Mouse (Mus musculus): Measurements from ENCODE around the gene Col6a5. TPM values are rescaled to one million over a fixed set of nuclear protein-coding genes. Genes with fewer than 3 reads are reported as not detected.

Col6a5 gene
- not detected for total RNA-seq (2023)

GRCm38 (mm10) chr9:105960533-105960932, at the start of gene Col6a5:
TSS of gene Col6a5 (minus strand) at chr9:105960643.

DNA sequence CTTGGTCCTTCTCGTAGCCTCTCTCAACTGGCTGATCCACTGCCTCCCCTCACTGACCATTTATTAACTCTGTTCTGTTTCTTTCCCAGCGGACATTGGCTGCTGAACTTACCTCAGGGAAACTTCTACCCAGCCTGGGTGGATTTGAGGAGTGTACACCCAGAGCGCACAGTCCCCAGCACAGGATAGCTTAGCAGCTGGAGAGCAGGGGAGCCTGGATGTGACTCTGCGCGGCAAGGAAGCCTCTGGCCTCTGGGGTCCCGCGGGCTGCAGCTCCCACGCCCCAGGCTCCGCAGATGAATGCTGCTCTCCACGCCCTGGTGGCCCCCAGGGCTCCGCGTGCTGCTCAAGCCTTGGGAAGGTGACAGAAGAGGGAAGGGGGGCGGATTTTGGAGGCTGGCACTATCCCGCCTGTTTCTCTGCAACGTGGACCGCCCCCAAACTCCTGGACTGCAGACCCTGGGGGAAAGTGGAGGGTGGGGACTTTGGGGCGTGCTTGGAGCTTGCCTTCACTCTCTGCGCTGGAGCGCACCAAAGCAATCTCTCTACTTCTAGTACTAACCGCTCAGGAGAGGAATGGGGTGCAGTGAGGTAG, 132.6 kb downstream of the Col6a5 start, which contains the start of gene Col6a6:
Gene Col6a6, minus strand, starts transcription at position 370 of the 595 bp plus-strand sequence.

Other genes starting within 250 kb of the Col6a5 start
- under 1 TPM in 1 of 2 experiments, not detected in 1; 0.09 TPM for gene Col6a6, start 132.5 kb downstream of the Col6a5 start, total RNA-seq (2023)
- gene Col6a4, start 136.1 kb upstream of the Col6a5 start, total RNA-seq (2023), result not detected
- 1 to 10 TPM; 7.3 to 8.3 TPM for gene Glyctk, start 197.5 kb upstream of the Col6a5 start, total RNA-seq (2023)
- 100 to 1,000 TPM; 111 to 126 TPM for gene Wdr82, start 210.3 kb upstream of the Col6a5 start, total RNA-seq (2023)
- gene Ppm1m, start 239.1 kb upstream of the Col6a5 start, total RNA-seq (2023), result 100 to 1,000 TPM in 1 of 2 experiments, 10 to 100 TPM in 1; 93.6 to 103 TPM
- gene Twf2, start 242.5 kb upstream of the Col6a5 start, total RNA-seq (2023), result 10 to 100 TPM; 74.4 to 75.5 TPM